ENCODE assay signal across 9 mouse cellular contexts in genomic region chr1:191318686-191319085, GRCm38 (mm10). TPM values are rescaled to one million over a fixed set of nuclear protein-coding genes. Genes with fewer than 3 reads are reported as not detected.
DNase-seq lines count a peak whose midpoint lies in the region; ATAC-seq lines count a peak whose summit lies in the region.
"Had no signal": no experiment of that assay in that cellular context is flagged by ENCODE, and none has a peak within 500 bp of the region (broad histone marks: within the 10 kb centered on the region; RNA-seq: fewer than 3 reads in every experiment).

No protein-coding gene starts in this region.

- H3K4me1 ChIP-seq in lung, embryonic 15.5 days: no peaks in the 10 kb centered on the region
- H3K4me1 ChIP-seq in intestine, embryonic 14.5 days (replicated peaks; ENCODE audit: control insufficient read depth, insufficient read depth, low read length): no peaks in the 10 kb centered on the region; the same call in 1 of the 2 replicates

- peak overlapping the region; percentile 31; the same call in 1 of the 2 replicates for H3K27ac ChIP-seq in lung, embryonic 15.5 days
- 0 out of 2 replicates have a peak overlapping the region, but pooled peaks have one; percentile 38 for H3K27ac ChIP-seq in intestine, embryonic 14.5 days (ENCODE audit: low read depth)

- no peaks in the 10 kb centered on the region for H3K36me3 ChIP-seq in lung, embryonic 15.5 days
- no peaks in the 10 kb centered on the region for H3K36me3 ChIP-seq in intestine, embryonic 14.5 days (ENCODE audit: control insufficient read depth, insufficient read depth, low read length)
- H3K36me3 ChIP-seq: midbrain, embryonic 15.5 days had no signal

- H3K9me3 ChIP-seq in lung, embryonic 15.5 days: no peaks in the 10 kb centered on the region
- no peaks in the 10 kb centered on the region for H3K9me3 ChIP-seq in intestine, embryonic 14.5 days (ENCODE audit: control insufficient read depth, low read length)
- H3K9me3 ChIP-seq: midbrain, embryonic 15.5 days had no signal

- no peaks in the 10 kb centered on the region for H3K27me3 ChIP-seq in lung, embryonic 15.5 days
- no peaks in the 10 kb centered on the region for H3K27me3 ChIP-seq in intestine, embryonic 14.5 days (replicated peaks; ENCODE audit: control insufficient read depth, insufficient read depth, low read length)
- H3K27me3 ChIP-seq: midbrain, embryonic 15.5 days had no signal

- H3K9ac ChIP-seq in lung, embryonic 15.5 days: no peak overlapping the region
- no peak overlapping the region for H3K9ac ChIP-seq in intestine, embryonic 14.5 days (ENCODE audit: low read length)

- ATAC-seq in lung, embryonic 15.5 days (ENCODE audit: borderline replicate concordance, extremely low read depth, low FRiP score, low TSS enrichment): 0 out of 2 replicates have a peak, but pooled peaks have one; percentile 6
- ATAC-seq in intestine, embryonic 14.5 days (replicated peaks; ENCODE audit: low FRiP score, low TSS enrichment, low read depth): no peak

- H3K4me2 ChIP-seq in lung, embryonic 15.5 days: no peak overlapping the region
- no peak overlapping the region for H3K4me2 ChIP-seq in intestine, embryonic 14.5 days (ENCODE audit: low read length)

- 39% methylated on average over 5 of the region's 5 CpGs for WGBS in lung, embryonic 15.5 days
- WGBS in intestine, embryonic 14.5 days: 54% methylated on average over 5 of the region's 5 CpGs

- peak; percentile 27 for DNase-seq in cerebellum, adult 9-11 months
- no peak for DNase-seq in cerebellum, adult 8-10 months
- no peak for DNase-seq in lung, postnatal 25 days (ENCODE audit: low spot score)
- DNase-seq in intestine, embryonic 14.5 days (ENCODE audit: low spot score): no peak
- peak; percentile 44 for DNase-seq in ovary, postnatal 14 days (ENCODE audit: low spot score)
- no peak for DNase-seq in right cerebral cortex, postnatal 25 days
- DNase-seq in right cerebral cortex, postnatal 14 days: no peak

- H3K4me3 ChIP-seq in lung, embryonic 15.5 days: no peak overlapping the region
- H3K4me3 ChIP-seq in intestine, embryonic 14.5 days (ENCODE audit: low read depth, low read length): no peak overlapping the region

RNA-seq across cellular contexts. Expression of gene Nenf, which starts 0.7 kb away (rescaled TPM):
- polyA plus RNA-seq in lung, embryonic 15.5 days (2015; fragmentation: Nextera tagmentation; extraction: Ambion mirVana): 103 and 115 TPM in 2 replicates
- 126 and 128 TPM in 2 replicates for polyA plus RNA-seq in intestine, embryonic 14.5 days (2014; fragmentation: Nextera tagmentation; extraction: Ambion mirVana)

RNA-seq across cellular contexts. Expression of gene Tmem206, which starts 7.0 kb away (rescaled TPM):
- 21.5 and 22.7 TPM in 2 replicates for polyA plus RNA-seq in lung, embryonic 15.5 days (2015; fragmentation: Nextera tagmentation; extraction: Ambion mirVana)
- 21.0 and 21.9 TPM in 2 replicates for polyA plus RNA-seq in intestine, embryonic 14.5 days (2014; fragmentation: Nextera tagmentation; extraction: Ambion mirVana)

Comparison
In these comparisons a context has a peak if more than half of its experiments do, and no peak if none do; other contexts are left out.
1. DNase-seq: peak in cerebellum, adult 9-11 months (single experiment) and ovary, postnatal 14 days (single experiment); none in cerebellum, adult 8-10 months (single experiment), lung, postnatal 25 days (single experiment), intestine, embryonic 14.5 days (single experiment), right cerebral cortex, postnatal 25 days (single experiment) and right cerebral cortex, postnatal 14 days (single experiment).